Mouse (Mus musculus) CD4-positive naive resting alpha-beta T cell, adult 57 days (primary cell): ENCODE measurements around the gene Lipo1. TPM values are rescaled to one million over a fixed set of nuclear protein-coding genes. Genes with fewer than 3 reads are reported as not detected.

Experiments
- total RNA-seq: library from RNA; stranded (reverse); gene quantifications from one replicate; pipeline ENCODE4 v1.2.4, GENCODE M21; 2023

Gene Lipo1
- not detected for total RNA-seq

GRCm38 (mm10) chr19:33787359-33787758 is at the start of gene Lipo1:
Gene Lipo1 (minus strand): TSS chr19:33787459.

GRCm38 (mm10) chr19:33761287-33762086 is 25.8 kb downstream of the Lipo1 start, which contains the start of gene Lipo3:
Gene Lipo3 (minus strand): TSS chr19:33761951.

DNA sequence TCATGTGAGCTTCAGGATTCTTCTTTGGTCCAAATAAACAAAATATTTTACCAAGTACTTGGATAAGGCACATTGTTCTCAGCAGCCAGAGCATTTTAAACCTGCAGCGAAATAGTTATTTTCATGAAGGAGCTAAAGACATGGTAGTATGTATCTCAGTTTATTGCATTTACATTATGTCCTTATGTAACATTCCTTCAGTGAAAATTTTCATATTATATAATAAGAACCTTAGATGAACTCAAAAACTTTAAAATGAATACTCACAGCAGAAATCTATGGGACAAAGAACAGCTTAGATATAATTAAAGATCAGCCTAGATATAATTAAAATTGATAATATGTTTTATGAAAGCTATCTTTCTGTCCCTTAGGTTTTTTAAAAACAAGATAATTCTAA is 36.0 kb downstream of the Lipo1 start, which contains the start of gene Lipo2:
TSS of gene Lipo2 (minus strand) at position 101 of the 400 bp plus-strand sequence.

Other genes with a start within 250 kb of the Lipo1 start
- gene Gm8978, start 162.2 kb downstream of the Lipo1 start, total RNA-seq, result not detected
- gene Lipo2, start 36.1 kb downstream of the Lipo1 start, total RNA-seq, result not detected
- gene Lipo3, start 25.5 kb downstream of the Lipo1 start, total RNA-seq, result 5.0 TPM
- not detected for gene Lipf, start 173.7 kb upstream of the Lipo1 start, total RNA-seq
- gene Lipk, start 220.8 kb upstream of the Lipo1 start, total RNA-seq, result not detected